Mouse (Mus musculus) thymus, adult 2 months (tissue): ENCODE measurements around the gene Pax6. TPM values are rescaled to one million over a fixed set of nuclear protein-coding genes. Genes with fewer than 3 reads are reported as not detected.

Experiments used
- DNase-seq: peaks from one replicate; pipeline ENCODE4 v3.0.0; 2021
- H3K27ac ChIP-seq: fragments of 200-500 bp; 2 replicates; pipeline ENCODE4 v1.5.1; 2012; ENCODE audit warnings: low read length, control low read depth; ENCODE audit not compliant: control insufficient read depth, insufficient read depth
- H3K27me3 ChIP-seq: fragments of 200-500 bp; 2 replicates; pipeline ENCODE4 v1.6.1; 2012; ENCODE audit warnings: mild to moderate bottlenecking, low read length, moderate library complexity, mixed read lengths; ENCODE audit not compliant: control insufficient read depth, insufficient read depth
- H3K36me3 ChIP-seq: fragments of 200-500 bp; 2 replicates; pipeline ENCODE4 v1.6.1; 2012; ENCODE audit warnings: mild to moderate bottlenecking, low read length, moderate library complexity; ENCODE audit not compliant: control insufficient read depth, insufficient read depth
- H3K4me1 ChIP-seq: fragments of 200-500 bp; replicated peaks from 2 replicates; pipeline ENCODE4 v1.6.1; 2012; ENCODE audit warnings: low read length; ENCODE audit not compliant: control insufficient read depth, insufficient read depth
- H3K4me3 ChIP-seq: fragments of 200-500 bp; 2 replicates; pipeline ENCODE4 v1.5.1; 2012; ENCODE audit warnings: mild to moderate bottlenecking, low read length, control low read depth, moderate library complexity; ENCODE audit not compliant: control insufficient read depth, insufficient read depth
- CTCF ChIP-seq: fragments of 200-500 bp; IDR thresholded peaks from 2 replicates; pipeline ENCODE4 v1.5.1; 2012; ENCODE audit warnings: mild to moderate bottlenecking, control low read depth, low read length, moderate library complexity, borderline replicate concordance; ENCODE audit not compliant: control insufficient read depth, poor library complexity, insufficient read depth; ENCODE audit errors: extremely low read depth
- POLR2A ChIP-seq: fragments of 200-500 bp; IDR thresholded peaks from 2 replicates; pipeline ENCODE4 v1.6.1; 2012; ENCODE audit warnings: mild to moderate bottlenecking, low read length, control low read depth, moderate library complexity; ENCODE audit not compliant: control insufficient read depth, poor library complexity, insufficient read depth; ENCODE audit errors: extremely low read depth
- WGBS: fragments of 180-500 bp; shearing (Covaris S2); methylation state at CpG from one replicate; pipeline ENCODE4 v1.1.7; 2018; 5-methylcytosine and 5-hydroxymethylcytosine counted together
- polyA plus RNA-seq: library from polyadenylated mRNA; depleted of rRNA; stranded (reverse); fragments of >200 nt; gene quantifications from 2 replicates; pipeline ENCODE4 v1.2.3, GENCODE M21; 2012

Gene Pax6
- polyA plus RNA-seq, 1 experiment = 0.03 TPM

GRCm38 (mm10) chr2:105678306-105678705 lies 9.6 kb downstream of the Pax6 start:
- no peak for TF ChIP-seq CTCF
- no peak for TF ChIP-seq POLR2A
- Histone ChIP-seq H3K4me3 (no peak overlapping the region), H3K27me3 (peaks cover 45% of the 10 kb centered on the region), H3K36me3 (no peaks in the 10 kb centered on the region), H3K4me1 (peaks cover 12% of the 10 kb centered on the region; the same call in 1 of the 2 replicates), H3K27ac (no peak overlapping the region)
- no peak for DNase-seq
- WGBS = 7% methylated on average over 4 of the region's 4 CpGs

- no peak for DNase-seq
- peaks cover 42% of the 10 kb centered on the region for H3K27me3 ChIP-seq
- H3K4me3 ChIP-seq = no peak overlapping the region
- H3K36me3 ChIP-seq = no peaks in the 10 kb centered on the region
- H3K4me1 ChIP-seq = peaks cover 12% of the 10 kb centered on the region; the same call in 1 of the 2 replicates
- 5% methylated on average over 7 of the region's 7 CpGs for whole genome bisulfite sequencing
- TF ChIP-seq CTCF (no peak), POLR2A (no peak)
- no peak overlapping the region for H3K27ac ChIP-seq
Measured at GRCm38 (mm10) chr2:105678880-105679321, 10.2 kb downstream of the Pax6 start.

GRCm38 (mm10) chr2:105679331-105679730 lies 10.6 kb downstream of the Pax6 start:
- no peak for TF ChIP-seq POLR2A
- no peak for TF ChIP-seq CTCF
- Histone ChIP-seq H3K36me3 (no peaks in the 10 kb centered on the region), H3K4me1 (peaks cover 12% of the 10 kb centered on the region; the same call in 1 of the 2 replicates), H3K27ac (no peak overlapping the region), H3K4me3 (no peak overlapping the region), H3K27me3 (peaks cover 40% of the 10 kb centered on the region)
- 2% methylated on average over 2 of the region's 2 CpGs for WGBS
- DNase-seq = no peak

GRCm38 (mm10) chr2:105680146-105680998 lies 11.7 kb downstream of the Pax6 start:
- Histone ChIP-seq H3K27me3 (peaks cover 34% of the 10 kb centered on the region), H3K4me3 (no peak overlapping the region), H3K4me1 (peaks cover 2% of the 10 kb centered on the region; the same call in 1 of the 2 replicates), H3K36me3 (no peaks in the 10 kb centered on the region), H3K27ac (no peak overlapping the region)
- WGBS = 10% methylated on average over 24 of the region's 24 CpGs
- TF ChIP-seq POLR2A = no peak
- TF ChIP-seq CTCF = no peak
- no peak for DNase-seq

- H3K27ac ChIP-seq = no peak overlapping the region
- no peaks in the 10 kb centered on the region for H3K36me3 ChIP-seq
- 10% methylated on average over 30 of the region's 30 CpGs for WGBS
- no peaks in the 10 kb centered on the region for H3K4me1 ChIP-seq
- H3K27me3 ChIP-seq = peaks cover 32% of the 10 kb centered on the region
- no peak for TF ChIP-seq CTCF
- TF ChIP-seq POLR2A = no peak
- no peak overlapping the region for H3K4me3 ChIP-seq
- DNase-seq = no peak
Measured at GRCm38 (mm10) chr2:105680999-105681710, 12.5 kb downstream of the Pax6 start.

GRCm38 (mm10) chr2:105682011-105682501 lies 13.4 kb downstream of the Pax6 start:
- Histone ChIP-seq H3K27ac (no peak overlapping the region), H3K27me3 (peaks cover 29% of the 10 kb centered on the region), H3K4me3 (no peak overlapping the region), H3K36me3 (no peaks in the 10 kb centered on the region), H3K4me1 (no peaks in the 10 kb centered on the region)
- no peak for DNase-seq
- no peak for TF ChIP-seq CTCF
- TF ChIP-seq POLR2A = no peak
- WGBS = 2% methylated on average over 23 of the region's 23 CpGs

- H3K4me3 ChIP-seq = no peak overlapping the region
- no peak overlapping the region for H3K27ac ChIP-seq
- peaks cover 35% of the 10 kb centered on the region for H3K27me3 ChIP-seq
- TF ChIP-seq CTCF = no peak
- TF ChIP-seq POLR2A = no peak
- no peaks in the 10 kb centered on the region for H3K4me1 ChIP-seq
- 3% methylated on average over 21 of the region's 21 CpGs for WGBS
- no peaks in the 10 kb centered on the region for H3K36me3 ChIP-seq
- DNase-seq = no peak
Measured at GRCm38 (mm10) chr2:105682634-105683351, 14.1 kb downstream of the Pax6 start.
